Mouse (Mus musculus) neural tube, embryonic 11.5 days (tissue): ENCODE measurements around the gene Cenpo. TPM values are rescaled to one million over a fixed set of nuclear protein-coding genes. Genes with fewer than 3 reads are reported as not detected.

Experiments used
- ATAC-seq: fragments of 200-750 bp; cut with Nextera tagmentation; 2 replicates; pipeline ENCODE4 v1.8.0; 2017; ENCODE audit warnings: moderate number of reproducible peaks, mild to moderate bottlenecking, moderate TSS enrichment, moderate library complexity; ENCODE audit not compliant: insufficient read depth, low FRiP score, low TSS enrichment
- DNase-seq: peaks from one replicate; pipeline ENCODE4 v3.0.0-alpha.2; 2015; ENCODE audit warnings: low spot score
- H3K27ac ChIP-seq: fragments of 300-500 bp; sonication (generic); 2 replicates; pipeline ENCODE4 v1.5.1; 2014; ENCODE audit warnings: low read depth, mild to moderate bottlenecking, low read length
- H3K27me3 ChIP-seq: fragments of 300-500 bp; sonication (generic); 2 replicates; pipeline ENCODE4 v1.6.1; 2014; ENCODE audit warnings: mild to moderate bottlenecking, low read length, mixed read lengths; ENCODE audit not compliant: control insufficient read depth, insufficient read depth
- H3K36me3 ChIP-seq: fragments of 300-500 bp; sonication (generic); 2 replicates; pipeline ENCODE4 v1.6.1; 2014; ENCODE audit warnings: mild to moderate bottlenecking, low read length, moderate library complexity, mixed read lengths; ENCODE audit not compliant: control insufficient read depth, insufficient read depth
- H3K4me1 ChIP-seq: fragments of 300-500 bp; sonication (generic); 2 replicates; pipeline ENCODE4 v1.6.1; 2014; ENCODE audit warnings: low read length, mixed read lengths; ENCODE audit not compliant: control insufficient read depth, insufficient read depth
- H3K4me2 ChIP-seq: fragments of 300-500 bp; sonication (generic); 2 replicates; pipeline ENCODE4 v1.6.1; 2014; ENCODE audit warnings: low read depth, mild to moderate bottlenecking, moderate library complexity
- H3K4me3 ChIP-seq: fragments of 300-500 bp; sonication (generic); 2 replicates; pipeline ENCODE4 v1.5.1; 2014; ENCODE audit warnings: low read depth, low read length
- H3K9ac ChIP-seq: fragments of 300-500 bp; sonication (generic); 2 replicates; pipeline ENCODE4 v1.6.1; 2014; ENCODE audit warnings: mild to moderate bottlenecking, low read length
- H3K9me3 ChIP-seq: fragments of 300-500 bp; sonication (generic); 2 replicates; pipeline ENCODE4 v1.6.1; 2016; ENCODE audit warnings: low read length; ENCODE audit not compliant: control insufficient read depth
- WGBS: fragments of 180-500 bp; shearing (Covaris S2); extraction: QIAGEN DNeasy Blood & Tissue Kit; methylation state at CpG from one replicate; pipeline ENCODE4 v1.1.7; 2014; 5-methylcytosine and 5-hydroxymethylcytosine counted together
- polyA plus RNA-seq: library from polyadenylated mRNA; unstranded; fragments of >200 nt; fragmentation: Nextera tagmentation; extraction: Ambion mirVana; gene quantifications from 2 replicates; pipeline ENCODE4 v1.2.1, GENCODE M21; 2014

The Cenpo gene
- polyA plus RNA-seq = 16.3 and 16.6 TPM in 2 replicates

- peak; percentile 98 for ATAC-seq
- Histone ChIP-seq H3K27me3 (no peaks in the 10 kb centered on the region), H3K9me3 (no peaks in the 10 kb centered on the region), H3K4me3 (peak within 1 kb of the TSS; percentile 69), H3K4me2 (peak within 1 kb of the TSS; percentile 55), H3K4me1 (peaks cover 7% of the 10 kb centered on the region), H3K27ac (peak within 1 kb of the TSS; percentile 80), H3K36me3 (no peaks in the 10 kb centered on the region), H3K9ac (peak within 1 kb of the TSS; percentile 67)
- peak; percentile 96 for DNase-seq
- under 1% methylated on average over 50 of the region's 50 CpGs for WGBS
Observed at GRCm38 (mm10) chr12:4233572-4234508, at the start of gene Cenpo, which contains the start of gene Ptrhd1. Gene Cenpo, minus strand, starts transcription at chr12:4234294. Gene Ptrhd1, plus strand, starts transcription at chr12:4234027.

GRCm38 (mm10) chr12:4279878-4280277, 45.8 kb upstream of the Cenpo start:
- Histone ChIP-seq H3K27ac (no peak overlapping the region), H3K4me3 (no peak overlapping the region), H3K4me1 (no peaks in the 10 kb centered on the region), H3K9ac (no peak overlapping the region), H3K4me2 (no peak overlapping the region), H3K9me3 (no peaks in the 10 kb centered on the region), H3K27me3 (no peaks in the 10 kb centered on the region), H3K36me3 (no peaks in the 10 kb centered on the region)
- ATAC-seq = no peak
- 94% methylated on average over 3 of the region's 3 CpGs for WGBS
- no peak for DNase-seq

GRCm38 (mm10) chr12:4278978-4279755, 45.1 kb upstream of the Cenpo start:
- 91% methylated on average over 3 of the region's 3 CpGs for WGBS
- Histone ChIP-seq H3K4me1 (no peaks in the 10 kb centered on the region), H3K27me3 (no peaks in the 10 kb centered on the region), H3K9me3 (no peaks in the 10 kb centered on the region), H3K4me3 (no peak overlapping the region), H3K27ac (no peak overlapping the region), H3K9ac (no peak overlapping the region), H3K36me3 (0 out of 2 replicates have a peak, but pooled peaks cover 2% of the 10 kb centered on the region), H3K4me2 (no peak overlapping the region)
- no peak for ATAC-seq
- no peak for DNase-seq

- H3K36me3 ChIP-seq = peaks cover 4% of the 10 kb centered on the region; the same call in 1 of the 2 replicates
- WGBS = 95% methylated on average over 6 of the region's 6 CpGs
Observed at GRCm38 (mm10) chr12:4271078-4271477, 37.0 kb upstream of the Cenpo start.

GRCm38 (mm10) chr12:4267765-4268164, 33.7 kb upstream of the Cenpo start:
- no peaks in the 10 kb centered on the region for H3K27me3 ChIP-seq
- ATAC-seq = no peak

More at GRCm38 (mm10) chr12:4271078-4271477, 37.0 kb upstream of the Cenpo start:
- ATAC-seq (no peak), DNase-seq (no peak)
- Histone ChIP-seq H3K27ac (no peak overlapping the region), H3K27me3 (no peaks in the 10 kb centered on the region), H3K4me3 (no peak overlapping the region), H3K4me1 (no peaks in the 10 kb centered on the region), H3K9ac (no peak overlapping the region), H3K9me3 (no peaks in the 10 kb centered on the region), H3K4me2 (no peak overlapping the region)

GRCm38 (mm10) chr12:4252742-4253655, 18.9 kb upstream of the Cenpo start:
- DNase-seq (no peak), ATAC-seq (no peak)
- H3K4me3 ChIP-seq = no peak overlapping the region
- no peaks in the 10 kb centered on the region for H3K9me3 ChIP-seq
- H3K9ac ChIP-seq = no peak overlapping the region
- H3K4me2 ChIP-seq = no peak overlapping the region
- WGBS = 92% methylated on average over 16 of the region's 16 CpGs
- no peaks in the 10 kb centered on the region for H3K27me3 ChIP-seq
- no peak overlapping the region for H3K27ac ChIP-seq
- no peaks in the 10 kb centered on the region for H3K4me1 ChIP-seq
- H3K36me3 ChIP-seq = no peaks in the 10 kb centered on the region; the same call in 1 of the 2 replicates

More at GRCm38 (mm10) chr12:4267765-4268164, 33.7 kb upstream of the Cenpo start:
- no peak overlapping the region for H3K9ac ChIP-seq
- H3K9me3 ChIP-seq = no peaks in the 10 kb centered on the region
- 93% methylated on average over 4 of the region's 4 CpGs for WGBS
- DNase-seq = no peak
- H3K4me1 ChIP-seq = no peaks in the 10 kb centered on the region
- H3K4me3 ChIP-seq = no peak overlapping the region
- no peak overlapping the region for H3K27ac ChIP-seq
- H3K4me2 ChIP-seq = no peak overlapping the region
- H3K36me3 ChIP-seq = peaks cover 2% of the 10 kb centered on the region; the same call in 1 of the 2 replicates

- DNase-seq (no peak), ATAC-seq (no peak)
- no peaks in the 10 kb centered on the region for H3K27me3 ChIP-seq
- no peaks in the 10 kb centered on the region for H3K9me3 ChIP-seq
- no peaks in the 10 kb centered on the region for H3K4me1 ChIP-seq
- no peak overlapping the region for H3K9ac ChIP-seq
- no peak overlapping the region for H3K4me2 ChIP-seq
- 89% methylated on average over 6 of the region's 6 CpGs for WGBS
- no peaks in the 10 kb centered on the region; the same call in 1 of the 2 replicates for H3K36me3 ChIP-seq
- no peak overlapping the region for H3K4me3 ChIP-seq
- no peak overlapping the region for H3K27ac ChIP-seq
Observed at GRCm38 (mm10) chr12:4249786-4250185, 15.7 kb upstream of the Cenpo start.

GRCm38 (mm10) chr12:4245742-4246141, 11.6 kb upstream of the Cenpo start:
- DNase-seq (no peak), ATAC-seq (no peak)
- H3K9ac ChIP-seq = no peak overlapping the region
- no peak overlapping the region for H3K4me3 ChIP-seq
- no peaks in the 10 kb centered on the region for H3K4me1 ChIP-seq
- no peaks in the 10 kb centered on the region; the same call in 1 of the 2 replicates for H3K36me3 ChIP-seq
- 80% methylated on average over 10 of the region's 10 CpGs for WGBS
- H3K4me2 ChIP-seq = no peak overlapping the region
- no peak overlapping the region for H3K27ac ChIP-seq
- H3K9me3 ChIP-seq = no peaks in the 10 kb centered on the region
- H3K27me3 ChIP-seq = no peaks in the 10 kb centered on the region
